Mouse (Mus musculus) intestine, embryonic 15.5 days (tissue): Measurements from ENCODE around the gene Ppp3ca. TPM values are rescaled to one million over a fixed set of nuclear protein-coding genes. Genes with fewer than 3 reads are reported as not detected.

Experiments used
- ATAC-seq: fragments of 200-750 bp; cut with Nextera tagmentation; 2 replicates; pipeline ENCODE4 v1.8.0; 2017; ENCODE audit warnings: moderate TSS enrichment, moderate library complexity
- H3K27ac ChIP-seq: fragments of 300-500 bp; sonication (generic); 2 replicates; pipeline ENCODE4 v1.5.1; 2015; ENCODE audit warnings: mild to moderate bottlenecking, inconsistent platforms
- H3K27me3 ChIP-seq: fragments of 300-500 bp; sonication (generic); replicated peaks from 2 replicates; pipeline ENCODE4 v1.6.1; 2015; ENCODE audit warnings: inconsistent platforms
- H3K36me3 ChIP-seq: fragments of 300-500 bp; sonication (generic); 2 replicates; pipeline ENCODE4 v1.6.1; 2015; ENCODE audit warnings: inconsistent platforms
- H3K4me1 ChIP-seq: fragments of 300-500 bp; sonication (generic); replicated peaks from 2 replicates; pipeline ENCODE4 v1.6.1; 2015; ENCODE audit warnings: inconsistent platforms
- H3K4me2 ChIP-seq: fragments of 300-500 bp; sonication (generic); replicated peaks from 2 replicates; pipeline ENCODE4 v1.6.1; 2015; ENCODE audit warnings: mild to moderate bottlenecking, inconsistent platforms
- H3K4me3 ChIP-seq: fragments of 300-500 bp; sonication (generic); replicated peaks from 2 replicates; pipeline ENCODE4 v1.5.1; 2015; ENCODE audit warnings: inconsistent platforms
- H3K9ac ChIP-seq: fragments of 300-500 bp; sonication (generic); 2 replicates; pipeline ENCODE4 v1.6.1; 2015; ENCODE audit warnings: inconsistent platforms
- H3K9me3 ChIP-seq: fragments of 300-500 bp; sonication (generic); 2 replicates; pipeline ENCODE4 v1.6.1; 2016; ENCODE audit warnings: inconsistent platforms
- WGBS: fragments of 180-500 bp; shearing (Covaris S2); methylation state at CpG from one replicate; pipeline ENCODE4 v1.1.7; 2015; 5-methylcytosine and 5-hydroxymethylcytosine counted together
- polyA plus RNA-seq: library from polyadenylated mRNA; unstranded; fragments of >200 nt; fragmentation: Nextera tagmentation; extraction: Ambion mirVana; gene quantifications from 2 replicates; pipeline ENCODE4 v1.2.1, GENCODE M21; 2015

Gene Ppp3ca
- polyA plus RNA-seq, 1 experiment from 2014 or later = 47.5 TPM

DNA sequence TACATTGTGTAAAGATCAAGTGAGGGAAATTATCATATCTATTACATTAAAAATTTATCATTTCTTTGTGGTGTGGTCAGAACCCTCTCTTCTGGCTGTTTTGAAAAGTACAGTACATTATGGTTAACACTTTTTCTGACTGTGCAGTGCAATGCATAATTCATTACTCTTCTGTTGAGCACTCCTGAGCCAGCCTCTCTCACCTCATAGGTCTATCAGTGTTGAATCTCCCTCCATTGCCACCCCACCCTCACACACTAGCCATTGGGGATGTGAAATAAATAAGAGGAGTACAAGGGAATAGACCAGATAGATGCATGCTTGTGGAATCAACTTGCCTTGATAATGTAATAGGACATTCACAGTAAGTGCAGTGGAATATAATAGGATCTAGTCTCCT, 194.4 kb downstream of the Ppp3ca start:
- no peak overlapping the region for H3K27ac ChIP-seq
- no peak overlapping the region for H3K9ac ChIP-seq
- H3K9me3 ChIP-seq = no peaks in the 10 kb centered on the region
- no peak overlapping the region for H3K4me2 ChIP-seq
- ATAC-seq = no peak
- no peaks in the 10 kb centered on the region for H3K36me3 ChIP-seq
- H3K4me1 ChIP-seq = no peaks in the 10 kb centered on the region
- no peak overlapping the region for H3K4me3 ChIP-seq
- H3K27me3 ChIP-seq = no peaks in the 10 kb centered on the region

DNA sequence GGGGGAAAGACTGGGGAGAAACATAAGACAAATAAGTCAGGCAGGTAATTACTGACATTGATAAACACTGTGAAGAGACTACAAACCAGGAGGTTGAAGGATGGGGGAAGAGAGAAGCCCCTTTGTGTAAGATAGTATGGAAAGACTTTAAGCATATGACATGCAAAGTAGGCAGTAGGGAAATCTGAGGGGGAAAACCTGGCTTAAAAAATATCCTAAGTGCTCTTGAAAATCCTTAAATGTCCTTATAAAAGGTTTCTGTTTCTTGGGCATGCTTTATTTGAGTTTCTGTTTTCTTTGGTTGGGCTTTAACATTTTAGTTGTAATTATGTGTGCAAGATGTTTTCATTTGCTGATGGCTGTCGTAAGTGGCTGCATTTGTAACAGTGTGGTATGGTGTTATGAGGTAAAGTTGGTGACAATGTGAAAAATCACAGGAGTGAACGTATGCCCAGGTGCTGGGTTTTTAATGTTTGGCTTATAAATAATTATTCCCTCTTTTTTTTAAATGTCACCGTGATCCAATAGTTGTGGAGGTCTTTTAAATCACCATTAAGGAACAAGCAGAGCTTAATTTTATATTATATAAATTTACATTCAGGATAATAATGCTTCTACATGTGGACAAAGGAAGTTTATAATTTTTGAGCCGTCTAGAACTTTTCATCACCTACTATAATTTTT, 195.4 kb downstream of the Ppp3ca start:
- ATAC-seq = no peak
- Histone ChIP-seq H3K4me3 (no peak overlapping the region), H3K36me3 (no peaks in the 10 kb centered on the region), H3K9ac (no peak overlapping the region), H3K4me2 (no peak overlapping the region), H3K27me3 (no peaks in the 10 kb centered on the region), H3K27ac (no peak overlapping the region), H3K9me3 (no peaks in the 10 kb centered on the region), H3K4me1 (no peaks in the 10 kb centered on the region)
- WGBS = 87% methylated on average over 4 of the region's 4 CpGs

DNA sequence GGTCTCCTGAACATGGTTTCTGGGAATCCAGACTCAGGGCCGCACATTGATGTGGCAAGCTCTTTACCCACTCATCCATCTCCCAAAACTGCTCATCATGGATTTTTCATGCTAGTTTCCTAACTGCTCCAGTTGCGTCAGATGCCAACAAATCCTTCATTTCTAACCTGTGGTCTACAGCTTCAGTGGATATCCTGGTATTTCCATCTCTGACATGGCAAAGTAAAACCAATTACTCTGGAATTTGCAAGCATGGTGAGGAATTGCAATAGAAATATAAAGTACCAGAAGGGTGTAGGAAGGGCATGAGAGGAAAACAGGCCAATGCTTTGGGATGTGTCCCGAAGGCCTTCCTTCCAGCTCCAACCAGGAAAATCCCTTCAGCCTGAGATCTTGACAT, 196.2 kb downstream of the Ppp3ca start:
- WGBS = 95% methylated on average over 3 of the region's 3 CpGs
- no peak overlapping the region for H3K4me3 ChIP-seq
- H3K9ac ChIP-seq = no peak overlapping the region
- no peak for ATAC-seq
- H3K27ac ChIP-seq = no peak overlapping the region
- H3K36me3 ChIP-seq = no peaks in the 10 kb centered on the region
- no peaks in the 10 kb centered on the region for H3K4me1 ChIP-seq
- H3K27me3 ChIP-seq = no peaks in the 10 kb centered on the region
- no peaks in the 10 kb centered on the region for H3K9me3 ChIP-seq
- no peak overlapping the region for H3K4me2 ChIP-seq

DNA sequence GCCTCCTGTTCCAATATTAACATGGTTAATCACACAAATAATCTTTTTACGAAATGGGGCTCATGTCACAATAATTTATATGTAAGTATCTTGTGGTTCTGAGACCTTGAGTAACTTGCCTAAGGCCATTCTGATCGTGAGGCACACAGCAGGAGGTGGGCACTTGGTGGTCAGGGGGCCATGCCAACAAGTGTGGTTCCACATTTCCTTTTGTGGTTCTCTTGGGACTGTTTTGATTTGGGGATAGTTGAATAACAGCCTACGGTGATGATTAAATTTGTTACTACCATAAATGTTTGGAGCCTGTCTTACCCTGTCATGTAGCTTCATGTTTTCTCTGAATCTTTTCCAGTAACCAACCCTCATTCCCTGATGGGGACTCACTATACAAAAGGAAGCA, 196.6 kb downstream of the Ppp3ca start:
- Histone ChIP-seq H3K4me1 (peaks cover 2% of the 10 kb centered on the region), H3K36me3 (no peaks in the 10 kb centered on the region), H3K27me3 (no peaks in the 10 kb centered on the region), H3K4me2 (no peak overlapping the region), H3K4me3 (no peak overlapping the region), H3K9ac (no peak overlapping the region), H3K9me3 (no peaks in the 10 kb centered on the region), H3K27ac (no peak overlapping the region)
- no peak for ATAC-seq
- 83% methylated on average over 3 of the region's 3 CpGs for WGBS

DNA sequence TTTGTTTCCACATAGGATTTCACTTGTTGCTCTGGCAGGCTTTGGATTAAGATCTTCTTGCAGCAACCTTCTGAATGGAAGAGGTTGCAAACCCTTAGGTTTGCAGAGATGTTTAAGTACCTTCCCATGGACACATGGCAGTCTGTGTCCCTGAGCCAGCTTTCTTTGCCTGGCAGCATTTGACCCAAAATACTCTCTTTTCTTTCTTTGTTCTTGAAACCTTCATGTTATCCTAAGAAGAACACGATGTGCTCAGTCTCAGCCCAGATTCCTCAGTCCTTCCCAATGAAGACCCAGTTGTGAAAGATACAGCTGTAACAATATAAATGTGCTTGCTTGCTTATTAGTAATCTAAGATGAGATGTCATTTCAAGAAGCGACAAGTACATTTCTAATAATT, 197.4 kb downstream of the Ppp3ca start:
- Histone ChIP-seq H3K4me1 (peaks cover 5% of the 10 kb centered on the region), H3K4me3 (no peak overlapping the region), H3K4me2 (no peak overlapping the region), H3K36me3 (no peaks in the 10 kb centered on the region), H3K27me3 (no peaks in the 10 kb centered on the region), H3K9ac (no peak overlapping the region), H3K27ac (no peak overlapping the region), H3K9me3 (no peaks in the 10 kb centered on the region)
- no peak for ATAC-seq
- 94% methylated on average over 2 of the region's 2 CpGs for WGBS

DNA sequence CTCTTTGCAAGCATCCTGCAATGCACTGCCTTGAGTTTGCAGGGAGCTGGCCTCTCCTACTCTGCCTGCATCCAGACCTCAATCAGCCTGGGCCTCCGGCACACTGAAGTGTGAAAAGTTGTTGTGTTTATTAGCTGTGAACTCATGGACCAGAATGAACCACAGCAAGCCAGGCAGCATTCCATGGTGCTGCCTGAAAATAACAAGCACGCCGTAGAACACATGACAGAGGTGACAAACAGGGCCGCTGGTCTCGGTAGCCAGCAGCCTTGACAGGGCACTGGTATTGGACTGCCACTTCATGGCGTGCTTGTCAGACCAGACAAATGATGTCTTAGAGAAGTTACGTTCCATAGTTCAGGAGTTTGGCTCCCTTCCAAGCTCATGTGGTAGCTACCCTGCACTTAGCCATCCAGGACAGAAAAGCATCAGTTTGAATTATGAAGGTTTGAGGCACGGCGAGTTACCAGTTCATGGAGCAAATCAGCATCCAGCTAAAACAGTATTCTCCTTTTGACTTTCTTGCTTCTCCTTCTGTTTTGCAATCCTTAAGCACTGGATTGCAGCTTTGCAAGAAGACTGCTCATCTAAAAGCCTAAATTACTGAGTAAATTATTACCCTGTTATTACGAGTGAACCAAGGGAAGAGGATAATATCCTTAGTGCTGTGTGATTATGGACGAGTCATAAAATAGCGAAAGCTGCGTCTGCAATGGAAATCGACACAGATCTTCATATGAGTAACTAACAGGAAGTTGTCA, 202.0 kb downstream of the Ppp3ca start:
- peaks cover 7% of the 10 kb centered on the region for H3K4me1 ChIP-seq
- H3K27ac ChIP-seq = no peak overlapping the region
- H3K9me3 ChIP-seq = no peaks in the 10 kb centered on the region
- H3K4me3 ChIP-seq = no peak overlapping the region
- peak overlapping the region; percentile 24 for H3K4me2 ChIP-seq
- H3K36me3 ChIP-seq = no peaks in the 10 kb centered on the region
- no peaks in the 10 kb centered on the region for H3K27me3 ChIP-seq
- no peak overlapping the region for H3K9ac ChIP-seq
- peak; percentile 81 for ATAC-seq
- 28% methylated on average over 14 of the region's 14 CpGs for WGBS

DNA sequence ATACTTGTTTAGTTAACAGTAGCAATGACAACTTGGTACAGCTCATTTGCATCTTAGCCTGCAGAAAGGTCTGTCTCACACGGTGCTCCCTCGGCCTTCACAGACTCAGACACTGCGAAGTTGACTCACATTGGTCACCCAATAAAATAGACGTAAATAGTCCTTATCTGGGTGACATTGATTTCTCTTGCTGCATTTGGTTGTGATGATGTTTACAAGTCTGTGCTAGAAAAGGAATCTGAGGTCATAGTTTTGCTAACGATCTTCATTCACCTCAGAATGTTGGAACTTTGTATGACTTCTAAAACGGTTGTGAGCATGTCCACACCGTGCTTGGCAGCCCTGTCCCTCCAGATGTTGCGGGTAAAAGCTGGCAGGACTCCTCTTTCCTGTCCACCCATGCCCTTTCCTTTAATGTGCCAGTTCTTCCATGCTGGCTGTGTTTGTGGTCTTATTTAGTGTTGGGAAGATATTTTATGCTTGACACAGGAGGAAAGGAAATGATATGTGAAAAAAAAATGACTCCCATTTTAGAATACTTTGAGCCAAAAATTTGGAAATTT, 202.7 kb downstream of the Ppp3ca start:
- Histone ChIP-seq H3K36me3 (no peaks in the 10 kb centered on the region), H3K4me2 (peak overlapping the region; percentile 20; the same call in 1 of the 2 replicates), H3K9ac (no peak overlapping the region), H3K27me3 (no peaks in the 10 kb centered on the region), H3K27ac (no peak overlapping the region), H3K9me3 (no peaks in the 10 kb centered on the region), H3K4me1 (peaks cover 7% of the 10 kb centered on the region), H3K4me3 (no peak overlapping the region)
- WGBS = 53% methylated on average over 8 of the region's 8 CpGs
- peak; percentile 66 for ATAC-seq

DNA sequence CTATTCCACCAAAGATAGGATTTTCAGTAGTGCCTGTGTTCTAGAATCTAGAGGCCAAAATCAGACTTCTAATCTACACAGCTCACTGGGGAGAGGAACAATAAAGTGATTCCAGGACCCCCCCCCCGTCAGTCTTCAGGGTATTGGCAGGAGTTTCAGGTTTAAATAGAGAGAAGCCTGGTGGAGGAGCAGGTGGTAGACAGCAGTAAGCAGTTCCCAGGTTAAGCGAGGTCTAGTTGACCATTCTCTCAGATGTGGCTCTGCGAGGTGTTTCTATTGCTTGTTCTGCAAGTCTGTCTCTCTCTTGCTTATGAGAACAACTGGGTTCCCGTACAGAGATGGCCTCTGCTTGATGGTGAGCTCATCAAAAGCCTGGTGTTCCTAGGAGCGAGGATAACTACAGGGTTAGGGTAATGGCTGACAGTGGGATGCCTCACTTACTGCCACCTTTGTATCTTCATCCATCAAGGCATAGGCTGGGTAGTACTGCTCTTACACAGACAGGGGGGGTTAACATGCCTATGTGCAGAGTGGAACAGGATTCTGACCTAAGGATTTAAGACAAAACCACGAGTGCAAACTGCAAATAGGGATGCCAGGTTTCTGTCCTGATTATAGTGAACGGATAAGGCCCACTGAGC, 204.0 kb downstream of the Ppp3ca start:
- Histone ChIP-seq H3K36me3 (no peaks in the 10 kb centered on the region), H3K4me2 (no peak overlapping the region), H3K9ac (no peak overlapping the region), H3K27me3 (no peaks in the 10 kb centered on the region), H3K4me3 (no peak overlapping the region), H3K27ac (no peak overlapping the region), H3K9me3 (no peaks in the 10 kb centered on the region), H3K4me1 (peaks cover 7% of the 10 kb centered on the region)
- 92% methylated on average over 7 of the region's 7 CpGs for WGBS
- ATAC-seq = no peak

DNA sequence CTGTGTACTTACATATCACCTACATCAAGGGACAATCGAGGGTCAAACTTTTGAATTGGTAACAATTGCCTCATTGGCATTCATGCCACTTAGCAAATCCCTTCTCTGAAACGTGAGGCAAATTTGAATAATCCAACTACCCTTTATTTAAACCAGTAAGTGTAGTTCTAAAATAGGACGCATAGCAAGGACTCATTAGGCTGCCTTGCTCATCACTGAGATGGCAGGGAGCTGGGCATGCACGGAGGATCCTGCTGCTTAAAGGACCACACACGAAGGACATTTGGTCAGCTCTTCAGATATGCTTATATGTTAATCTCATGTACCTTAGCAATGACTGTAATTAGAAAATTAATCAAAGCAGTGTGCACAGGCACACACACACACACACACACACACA, 204.6 kb downstream of the Ppp3ca start:
- Histone ChIP-seq H3K36me3 (no peaks in the 10 kb centered on the region), H3K9me3 (no peaks in the 10 kb centered on the region), H3K27me3 (no peaks in the 10 kb centered on the region), H3K9ac (no peak overlapping the region), H3K4me3 (no peak overlapping the region), H3K4me2 (no peak overlapping the region), H3K27ac (no peak overlapping the region), H3K4me1 (peaks cover 7% of the 10 kb centered on the region)
- ATAC-seq = no peak
- 76% methylated on average over 5 of the region's 5 CpGs for WGBS

DNA sequence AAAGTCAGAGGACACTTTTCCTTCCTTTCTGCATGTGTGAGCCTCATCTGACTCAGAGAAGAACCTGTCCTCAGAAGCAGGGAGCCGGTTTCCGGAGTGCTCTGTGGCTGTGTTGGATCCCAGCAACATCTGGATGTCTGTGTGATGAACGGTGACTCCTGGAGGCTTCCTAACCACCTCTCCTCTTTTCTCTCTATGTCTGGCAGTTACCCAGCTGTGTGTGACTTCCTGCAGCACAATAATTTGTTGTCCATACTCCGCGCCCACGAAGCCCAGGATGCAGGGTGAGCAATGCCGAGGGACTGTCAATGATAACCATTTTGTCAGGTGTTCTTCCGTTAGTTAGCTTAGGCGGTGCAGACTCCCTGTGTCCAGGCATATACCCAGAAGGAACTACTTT, 217.8 kb downstream of the Ppp3ca start:
- Histone ChIP-seq H3K4me3 (no peak overlapping the region), H3K4me1 (no peaks in the 10 kb centered on the region), H3K9ac (no peak overlapping the region), H3K27ac (no peak overlapping the region), H3K9me3 (no peaks in the 10 kb centered on the region), H3K36me3 (no peaks in the 10 kb centered on the region), H3K27me3 (no peaks in the 10 kb centered on the region), H3K4me2 (no peak overlapping the region)
- no peak for ATAC-seq
- 69% methylated on average over 9 of the region's 9 CpGs for WGBS

DNA sequence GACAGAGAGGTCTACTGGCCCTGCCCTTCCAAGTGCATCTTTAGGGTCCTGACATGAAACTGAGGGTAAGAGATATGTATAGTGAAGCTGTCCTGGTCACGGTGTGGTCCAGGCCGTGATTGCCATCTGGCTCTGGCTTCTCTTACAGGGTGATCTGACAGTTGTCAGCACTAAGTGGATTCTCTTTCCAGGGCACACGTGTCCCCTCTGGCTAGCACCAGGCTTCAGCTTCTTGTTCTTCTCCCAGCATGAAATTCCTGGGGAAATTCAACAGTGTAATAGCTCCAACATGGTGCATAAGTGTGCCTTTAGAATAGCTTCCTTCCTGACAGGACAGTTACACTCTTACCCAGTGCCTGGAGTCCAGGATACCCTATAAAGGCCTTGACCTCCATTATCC, 222.2 kb downstream of the Ppp3ca start:
- Histone ChIP-seq H3K9ac (no peak overlapping the region), H3K4me2 (no peak overlapping the region), H3K27ac (no peak overlapping the region), H3K9me3 (no peaks in the 10 kb centered on the region), H3K4me3 (no peak overlapping the region), H3K27me3 (no peaks in the 10 kb centered on the region), H3K4me1 (no peaks in the 10 kb centered on the region), H3K36me3 (no peaks in the 10 kb centered on the region)
- WGBS = 78% methylated on average over 3 of the region's 3 CpGs
- no peak for ATAC-seq

DNA sequence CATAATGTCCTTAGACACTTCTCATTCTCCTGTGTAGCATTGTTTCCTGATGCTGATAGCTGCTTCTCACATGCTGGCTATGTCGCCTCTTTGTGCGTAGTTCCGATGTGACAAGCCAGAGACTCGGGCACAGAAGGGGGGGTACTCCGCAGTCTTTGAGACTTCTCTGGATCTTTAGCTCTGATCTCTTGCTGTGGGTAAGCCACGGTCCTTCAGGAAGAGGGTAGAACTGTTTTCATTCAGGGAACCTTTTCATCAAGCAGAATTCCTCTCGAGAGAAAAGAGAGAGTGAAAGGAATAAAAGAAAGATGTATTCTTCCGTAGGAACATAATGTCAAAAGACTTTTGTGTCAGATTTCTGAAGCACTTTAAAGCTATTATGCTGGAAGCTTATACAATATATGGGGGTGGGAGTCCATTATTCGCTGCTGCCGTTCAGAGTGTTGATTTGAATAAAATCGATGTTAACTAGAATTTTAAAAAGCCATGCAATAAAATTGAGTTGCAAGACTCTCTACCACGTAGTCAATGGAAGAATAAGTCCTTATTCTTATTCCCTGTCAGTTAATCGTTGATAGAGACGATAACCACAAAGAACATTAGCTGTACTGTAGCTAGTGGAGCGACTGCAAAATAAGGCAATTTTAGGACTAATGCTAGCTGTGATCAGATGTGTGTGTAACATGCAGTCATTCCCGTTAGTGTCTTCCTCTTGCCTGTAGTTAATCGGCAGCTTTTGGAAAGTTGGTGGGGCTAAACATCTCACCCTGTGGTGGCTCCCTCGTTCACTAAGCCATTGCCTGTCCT, 223.9 kb downstream of the Ppp3ca start:
- no peak for ATAC-seq
- no peak overlapping the region for H3K4me2 ChIP-seq
- H3K27ac ChIP-seq = no peak overlapping the region
- H3K4me3 ChIP-seq = no peak overlapping the region
- no peak overlapping the region for H3K9ac ChIP-seq
- WGBS = 91% methylated on average over 18 of the region's 18 CpGs
- H3K36me3 ChIP-seq = no peaks in the 10 kb centered on the region
- H3K9me3 ChIP-seq = no peaks in the 10 kb centered on the region
- H3K4me1 ChIP-seq = no peaks in the 10 kb centered on the region
- no peaks in the 10 kb centered on the region for H3K27me3 ChIP-seq
